Mouse (Mus musculus): ENCODE measurements around the gene Il17ra.

GRCm38 (mm10) chr6:120453556-120453955, 9.5 kb upstream of the Il17ra start:
- no peak for TF ChIP-seq NANOG (IDR thresholded peaks at IDR 0.05; ENCODE audit: borderline replicate concordance, low read length)
- no peak for TF ChIP-seq CTCF (conservative IDR thresholded peaks at IDR 0.05; ENCODE audit: low read length)
